In genomic region chr12:28997474-28998192, GRCm38 (mm10) we compare ENCODE assay signal across 18 mouse cellular contexts.
A peak's percentile ranks its signal among the peaks of the same experiment; 100 is the strongest.
DNase-seq lines count a peak whose midpoint lies in the region; ATAC-seq and TF ChIP-seq lines count a peak whose summit lies in the region.
"Had no signal": no experiment of that assay in that cellular context is flagged by ENCODE, and none has a peak within 500 bp of the region (broad histone marks: within the 10 kb centered on the region; RNA-seq: fewer than 3 reads in every experiment).

No protein-coding gene starts in this region.

- 0 out of 2 replicates have a peak, but pooled peaks have one; percentile 73 for ATAC-seq in heart, embryonic 13.5 days (ENCODE audit: extremely low read depth, insufficient number of reproducible peaks, low FRiP score, low TSS enrichment)
- no peak for ATAC-seq in midbrain, embryonic 12.5 days (ENCODE audit: low FRiP score, low read depth)
- ATAC-seq: forebrain, embryonic 14.5 days; lung, postnatal 0 days had no signal

- 41% methylated on average over 15 of the region's 15 CpGs for WGBS in heart, embryonic 13.5 days
- WGBS in heart, adult 2 months, result 76% methylated on average over 15 of the region's 15 CpGs
- WGBS in midbrain, embryonic 12.5 days, result 70% methylated on average over 15 of the region's 15 CpGs
- WGBS in midbrain, embryonic 10.5 days, result 73% methylated on average over 15 of the region's 15 CpGs
- WGBS in limb, embryonic 10.5 days, result 36% methylated on average over 15 of the region's 15 CpGs

- peak overlapping the region; percentile 70 for H3K27ac ChIP-seq in heart, embryonic 13.5 days (replicated peaks)
- no peak overlapping the region for H3K27ac ChIP-seq in heart, adult 2 months
- H3K27ac ChIP-seq in midbrain, embryonic 12.5 days (replicated peaks), result 0 out of 2 replicates have a peak overlapping the region, but pooled peaks have one; percentile 10
- no peak overlapping the region for H3K27ac ChIP-seq in midbrain, embryonic 10.5 days (replicated peaks)
- no peak overlapping the region; the same call in 1 of the 2 replicates for H3K27ac ChIP-seq in limb, embryonic 10.5 days
- H3K27ac ChIP-seq: liver, embryonic 14.5 days; stomach, postnatal 0 days had no signal

- H3K9ac ChIP-seq in heart, embryonic 13.5 days, result no peak overlapping the region
- H3K9ac ChIP-seq in heart, adult 2 months (ENCODE audit: low read depth, low read length), result no peak overlapping the region
- no peak overlapping the region for H3K9ac ChIP-seq in midbrain, embryonic 12.5 days (replicated peaks)
- H3K9ac ChIP-seq: liver, embryonic 14.5 days had no signal

- H3K4me3 ChIP-seq in heart, embryonic 13.5 days, result 0 out of 2 replicates have a peak overlapping the region, but pooled peaks have one; percentile 8
- no peak overlapping the region for H3K4me3 ChIP-seq in heart, adult 2 months
- H3K4me3 ChIP-seq in midbrain, embryonic 12.5 days, result no peak overlapping the region
- H3K4me3 ChIP-seq in midbrain, embryonic 10.5 days, result no peak overlapping the region
- H3K4me3 ChIP-seq in limb, embryonic 10.5 days, result no peak overlapping the region

- peak overlapping the region; percentile 54 for H3K4me2 ChIP-seq in heart, embryonic 13.5 days
- H3K4me2 ChIP-seq in midbrain, embryonic 12.5 days (replicated peaks), result no peak overlapping the region

- no peaks in the 10 kb centered on the region for H3K36me3 ChIP-seq in heart, embryonic 13.5 days
- H3K36me3 ChIP-seq in heart, adult 2 months (ENCODE audit: control insufficient read depth, insufficient read depth, low read length), result no peaks in the 10 kb centered on the region
- H3K36me3 ChIP-seq in midbrain, embryonic 12.5 days, result no peaks in the 10 kb centered on the region
- no peaks in the 10 kb centered on the region for H3K36me3 ChIP-seq in midbrain, embryonic 10.5 days
- no peaks in the 10 kb centered on the region for H3K36me3 ChIP-seq in limb, embryonic 10.5 days

- no peak for DNase-seq in heart, adult 2 months
- DNase-seq in midbrain, embryonic 10.5 days (ENCODE audit: low spot score), result no peak
- DNase-seq in limb, embryonic 10.5 days (ENCODE audit: low spot score), result peak; percentile 50
- no peak for DNase-seq in kidney, postnatal 4 days
- DNase-seq in adipocyte (ENCODE audit: low spot score), result no peak
- DNase-seq: adrenal gland, adult 2 months; cerebellum, adult 11-12 months; kidney, adult 18-20 months; kidney, postnatal 25 days; left cerebral cortex, postnatal 4 days; right cerebral cortex, postnatal 14 days; thymus, postnatal 14 days had no signal

- TF ChIP-seq EP300 in heart, adult 2 months (IDR thresholded peaks at IDR 0.05; ENCODE audit: insufficient read depth, low read depth, low read length), result no peak

- no peak for TF ChIP-seq POLR2A in heart, adult 2 months (IDR thresholded peaks at IDR 0.05; ENCODE audit: insufficient read depth, low read depth, low read length)

- intact Hi-C loops in heart, adult 2 months (cut with DNase I), result no loop called here

- H3K27me3 ChIP-seq in heart, embryonic 13.5 days (replicated peaks), result no peaks in the 10 kb centered on the region
- no peaks in the 10 kb centered on the region for H3K27me3 ChIP-seq in heart, adult 2 months (ENCODE audit: control insufficient read depth, insufficient read depth, low read length)
- no peaks in the 10 kb centered on the region for H3K27me3 ChIP-seq in midbrain, embryonic 12.5 days
- no peaks in the 10 kb centered on the region for H3K27me3 ChIP-seq in midbrain, embryonic 10.5 days (ENCODE audit: low read depth, poor library complexity, severe bottlenecking)
- no peaks in the 10 kb centered on the region for H3K27me3 ChIP-seq in limb, embryonic 10.5 days (ENCODE audit: low read depth, poor library complexity, severe bottlenecking)

- H3K79me2 ChIP-seq in heart, adult 2 months (replicated peaks; ENCODE audit: control insufficient read depth, insufficient read depth, low read length), result no peaks in the 10 kb centered on the region

- no peak for TF ChIP-seq CTCF in heart, adult 2 months (IDR thresholded peaks at IDR 0.05)

- no peaks in the 10 kb centered on the region for H3K9me3 ChIP-seq in heart, embryonic 13.5 days
- H3K9me3 ChIP-seq in midbrain, embryonic 12.5 days, result no peaks in the 10 kb centered on the region
- H3K9me3 ChIP-seq in midbrain, embryonic 10.5 days (replicated peaks), result no peaks in the 10 kb centered on the region
- no peaks in the 10 kb centered on the region for H3K9me3 ChIP-seq in limb, embryonic 10.5 days (replicated peaks)

- peaks cover 49% of the 10 kb centered on the region for H3K4me1 ChIP-seq in heart, embryonic 13.5 days
- H3K4me1 ChIP-seq in heart, adult 2 months (ENCODE audit: control insufficient read depth, insufficient read depth, low read length), result no peaks in the 10 kb centered on the region
- 0 out of 2 replicates have a peak, but pooled peaks cover 3% of the 10 kb centered on the region for H3K4me1 ChIP-seq in midbrain, embryonic 12.5 days
- H3K4me1 ChIP-seq in midbrain, embryonic 10.5 days, result peaks cover 3% of the 10 kb centered on the region; the same call in 1 of the 2 replicates
- H3K4me1 ChIP-seq in limb, embryonic 10.5 days, result peaks cover 40% of the 10 kb centered on the region

Comparison
In these comparisons a context has a peak if more than half of its experiments do, and no peak if none do; other contexts are left out.
1. H3K27ac ChIP-seq: peak in heart, embryonic 13.5 days (single experiment) and midbrain, embryonic 12.5 days (single experiment); none in heart, adult 2 months (single experiment), midbrain, embryonic 10.5 days (single experiment) and limb, embryonic 10.5 days (single experiment).